Mouse (Mus musculus) G1E-ER4 (cell line): Measurements from ENCODE around the gene Dph1. TPM values are rescaled to one million over a fixed set of nuclear protein-coding genes. Genes with fewer than 3 reads are reported as not detected.

Experiments
- GATA1 ChIP-seq: IDR thresholded peaks from one replicate; pipeline ENCODE4 v1.8.0; 2012; ENCODE audit warnings: low read length, inconsistent platforms
- polyA plus RNA-seq: library from polyadenylated mRNA; stranded (reverse); fragments of >175 nt; gene quantifications from 2 replicates; pipeline ENCODE4 v1.2.3, GENCODE M21; 2012

The Dph1 gene
- polyA plus RNA-seq, 1 experiment, result 95.6 TPM

- no peak for TF ChIP-seq GATA1
Measured at GRCm38 (mm10) chr11:75170136-75170751, 20.8 kb downstream of the Dph1 start.

GRCm38 (mm10) chr11:75169405-75170080 lies 21.5 kb downstream of the Dph1 start, which contains the start of gene Hic1:
Gene Hic1, minus strand, starts transcription at chr11:75169519.
- no peak for TF ChIP-seq GATA1

GRCm38 (mm10) chr11:75168590-75169361 lies 22.3 kb downstream of the Dph1 start:
- TF ChIP-seq GATA1, result no peak

GRCm38 (mm10) chr11:75167643-75168589 lies 23.1 kb downstream of the Dph1 start:
- TF ChIP-seq GATA1, result no peak

GRCm38 (mm10) chr11:75166861-75167642 lies 24.0 kb downstream of the Dph1 start:
- TF ChIP-seq GATA1, result no peak

- no peak for TF ChIP-seq GATA1
Measured at GRCm38 (mm10) chr11:75166193-75166842, 24.7 kb downstream of the Dph1 start.

- no peak for TF ChIP-seq GATA1
Measured at GRCm38 (mm10) chr11:75165441-75166192, 25.4 kb downstream of the Dph1 start.

GRCm38 (mm10) chr11:75164750-75165149 lies 26.3 kb downstream of the Dph1 start:
- no peak for TF ChIP-seq GATA1

GRCm38 (mm10) chr11:75164051-75164450 lies 27.0 kb downstream of the Dph1 start:
- no peak for TF ChIP-seq GATA1

GRCm38 (mm10) chr11:75163379-75163778 lies 27.7 kb downstream of the Dph1 start:
- TF ChIP-seq GATA1, result no peak

GRCm38 (mm10) chr11:75162591-75163080 lies 28.4 kb downstream of the Dph1 start:
- no peak for TF ChIP-seq GATA1

- no peak for TF ChIP-seq GATA1
Measured at GRCm38 (mm10) chr11:75161417-75162008, 29.5 kb downstream of the Dph1 start.

GRCm38 (mm10) chr11:75160954-75161353 lies 30.1 kb downstream of the Dph1 start:
- no peak for TF ChIP-seq GATA1
